Mouse (Mus musculus): ENCODE data around the gene Slpi. TPM values are rescaled to one million over a fixed set of nuclear protein-coding genes. Genes with fewer than 3 reads are reported as not detected.
"Not testable (repeated sequence)": the region's sequence is repeated elsewhere in the genome, so short reads cannot be mapped to it uniquely, and the experiment has no call there.

Slpi gene
- polyA plus RNA-seq, 1 experiment from 2014 or later: 12.1 TPM

DNA sequence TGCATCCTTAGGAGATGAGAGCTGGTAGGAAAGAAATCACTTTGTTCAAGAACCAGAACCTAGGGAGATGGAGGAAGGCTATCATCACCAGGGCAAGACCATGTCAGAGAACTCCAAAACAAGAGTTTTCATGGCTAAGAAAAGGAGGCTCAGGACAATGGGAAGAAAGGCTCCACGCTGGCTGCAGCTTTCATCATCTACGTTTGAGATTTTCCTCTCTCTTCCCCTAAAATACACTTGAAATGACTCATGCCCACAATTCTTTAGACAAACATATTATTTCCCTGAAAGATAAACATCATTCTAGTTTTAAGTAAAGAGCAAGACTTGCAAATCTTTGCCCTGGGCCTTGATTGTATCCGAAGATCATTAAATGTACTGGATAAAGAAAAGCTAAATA lies 17.5 kb downstream of the Slpi start:
- Histone ChIP-seq H3K4me1 (no peaks in the 10 kb centered on the region), H3K27ac (no peak overlapping the region), H3K27me3 (replicated peaks) (0 out of 2 replicates have a peak, but pooled peaks cover 4% of the 10 kb centered on the region), H3K36me3 (no peaks in the 10 kb centered on the region), H3K9ac (no peak overlapping the region), H3K4me2 (no peak overlapping the region), H3K4me3 (no peak overlapping the region), H3K9me3 (replicated peaks) (no peaks in the 10 kb centered on the region)
- WGBS (ENCODE audit: insufficient replicate concordance): 72% methylated on average over 3 of the region's 3 CpGs
- no peak for ATAC-seq

DNA sequence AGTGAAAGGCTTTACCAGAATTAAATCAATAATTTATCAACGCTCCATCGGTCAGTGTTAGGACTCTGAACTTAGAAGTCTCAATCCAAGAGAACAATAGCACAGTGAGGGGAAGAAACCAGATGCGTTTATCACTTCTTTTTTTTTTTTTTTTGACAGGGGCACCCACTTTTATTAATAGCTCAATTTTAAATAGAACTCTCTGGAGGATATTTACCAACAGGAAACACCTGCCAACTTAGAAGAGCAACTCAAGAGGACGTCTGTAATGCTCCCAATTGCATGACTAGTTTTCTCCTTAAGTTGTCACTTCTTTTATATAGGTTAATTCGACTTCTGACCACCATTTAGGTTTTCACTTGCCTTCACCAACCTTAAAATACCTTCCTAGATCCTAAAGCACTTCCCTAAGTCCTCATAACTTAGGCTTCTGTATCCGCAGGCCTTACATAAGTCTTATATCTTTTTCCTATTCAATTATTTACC lies 20.2 kb downstream of the Slpi start:
- H3K27me3 ChIP-seq (replicated peaks): 0 out of 2 replicates have a peak, but pooled peaks cover 4% of the 10 kb centered on the region
- H3K4me1 ChIP-seq: no peaks in the 10 kb centered on the region
- no peak overlapping the region for H3K9ac ChIP-seq
- 60% methylated on average over 6 of the region's 6 CpGs for WGBS (ENCODE audit: insufficient replicate concordance)
- H3K36me3 ChIP-seq: no peaks in the 10 kb centered on the region
- no peak for ATAC-seq
- H3K27ac ChIP-seq: no peak overlapping the region
- no peaks in the 10 kb centered on the region for H3K9me3 ChIP-seq (replicated peaks)
- H3K4me3 ChIP-seq: no peak overlapping the region
- no peak overlapping the region for H3K4me2 ChIP-seq

DNA sequence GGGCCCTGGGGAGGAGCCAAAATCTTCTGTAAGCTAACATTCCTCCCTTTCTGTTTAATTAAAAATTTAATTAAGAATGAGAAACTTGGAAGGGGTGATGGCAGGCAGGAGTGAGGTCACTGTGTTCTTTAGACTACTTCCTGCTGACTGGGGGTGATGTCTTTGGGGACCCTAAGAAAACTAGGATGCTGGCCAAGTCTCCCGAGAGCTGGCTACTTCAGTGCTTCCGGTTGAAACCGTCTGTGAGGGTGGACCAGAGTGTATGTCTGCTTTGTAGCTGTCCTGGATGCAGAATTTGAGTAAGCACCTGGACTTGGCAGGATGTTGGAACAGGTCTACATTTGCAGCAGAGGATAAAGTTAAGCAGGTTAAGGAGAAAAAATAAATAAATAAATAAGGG lies 21.9 kb downstream of the Slpi start:
- H3K4me1 ChIP-seq: no peaks in the 10 kb centered on the region
- H3K9me3 ChIP-seq (replicated peaks): no peaks in the 10 kb centered on the region
- no peak overlapping the region for H3K27ac ChIP-seq
- H3K27me3 ChIP-seq (replicated peaks): no peaks in the 10 kb centered on the region; the same call in 1 of the 2 replicates
- no peak overlapping the region for H3K4me2 ChIP-seq
- H3K4me3 ChIP-seq: no peak overlapping the region
- H3K9ac ChIP-seq: no peak overlapping the region
- ATAC-seq: no peak
- H3K36me3 ChIP-seq: no peaks in the 10 kb centered on the region
- WGBS (ENCODE audit: insufficient replicate concordance): 61% methylated on average over 3 of the region's 3 CpGs

- H3K4me1 ChIP-seq: no peaks in the 10 kb centered on the region
- H3K4me3 ChIP-seq: no peak overlapping the region
- no peaks in the 10 kb centered on the region for H3K9me3 ChIP-seq (replicated peaks)
- no peak for ATAC-seq
- peaks cover 10% of the 10 kb centered on the region; the same call in 1 of the 2 replicates for H3K27me3 ChIP-seq (replicated peaks)
- no peak overlapping the region for H3K9ac ChIP-seq
- WGBS (ENCODE audit: insufficient replicate concordance): 22% methylated on average over 13 of the region's 13 CpGs
- no peak overlapping the region for H3K4me2 ChIP-seq
- H3K36me3 ChIP-seq: no peaks in the 10 kb centered on the region
- no peak overlapping the region for H3K27ac ChIP-seq
These were observed 27.8 kb downstream of the Slpi start for GRCm38 (mm10) chr2:164360974-164361657.

GRCm38 (mm10) chr2:164359668-164360067 lies 29.2 kb downstream of the Slpi start:
- Histone ChIP-seq H3K4me2 (no peak overlapping the region), H3K27ac (no peak overlapping the region), H3K27me3 (replicated peaks) (peaks cover 10% of the 10 kb centered on the region; the same call in 1 of the 2 replicates), H3K9ac (no peak overlapping the region), H3K4me3 (no peak overlapping the region), H3K36me3 (no peaks in the 10 kb centered on the region), H3K4me1 (no peaks in the 10 kb centered on the region), H3K9me3 (replicated peaks) (no peaks in the 10 kb centered on the region)
- ATAC-seq: no peak
- 48% methylated on average over 5 of the region's 5 CpGs for WGBS (ENCODE audit: insufficient replicate concordance)

DNA sequence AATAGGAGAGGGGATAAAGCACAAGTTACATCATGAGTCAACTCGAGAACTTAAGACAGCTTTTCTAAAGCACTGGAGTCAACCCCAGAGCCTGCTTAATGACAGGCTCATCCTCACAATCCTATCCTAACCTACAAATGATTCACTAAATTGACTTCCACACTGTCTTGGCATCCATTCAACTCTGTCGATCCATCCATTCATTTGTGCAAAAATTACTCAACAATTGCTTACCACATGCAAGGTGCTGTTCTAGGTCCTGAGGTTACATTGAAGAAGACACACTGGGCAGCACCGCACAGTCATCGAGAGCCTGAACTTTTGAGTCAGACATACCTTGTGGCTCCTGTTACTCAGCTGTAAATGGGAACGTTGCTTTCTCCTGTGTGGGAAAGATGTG lies 29.9 kb downstream of the Slpi start:
- no peak overlapping the region for H3K9ac ChIP-seq
- no peaks in the 10 kb centered on the region for H3K36me3 ChIP-seq
- H3K27me3 ChIP-seq (replicated peaks): peaks cover 10% of the 10 kb centered on the region; the same call in 1 of the 2 replicates
- H3K4me3 ChIP-seq: no peak overlapping the region
- H3K4me1 ChIP-seq: no peaks in the 10 kb centered on the region
- no peak overlapping the region for H3K4me2 ChIP-seq
- ATAC-seq: no peak
- H3K9me3 ChIP-seq (replicated peaks): no peaks in the 10 kb centered on the region
- 63% methylated on average over 5 of the region's 5 CpGs for WGBS (ENCODE audit: insufficient replicate concordance)
- no peak overlapping the region for H3K27ac ChIP-seq

DNA sequence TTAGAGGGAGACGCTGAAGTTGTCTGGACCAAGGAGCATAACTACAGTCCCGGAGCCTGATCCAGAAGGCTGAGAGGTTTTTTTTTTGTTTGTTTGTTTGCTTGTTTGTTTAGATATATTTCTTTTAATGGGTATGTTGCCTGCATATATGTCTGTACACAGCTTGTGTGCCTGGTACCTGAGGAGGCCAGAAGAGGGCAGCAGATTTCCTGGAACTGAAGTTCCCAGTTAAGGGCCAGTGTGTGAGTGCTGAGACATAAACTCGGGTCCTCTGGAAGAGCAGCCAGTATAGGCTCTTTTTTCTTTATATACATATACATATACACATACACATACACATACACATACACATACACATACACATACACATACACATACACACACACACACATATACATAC lies 30.5 kb downstream of the Slpi start:
- Histone ChIP-seq H3K4me1 (no peaks in the 10 kb centered on the region), H3K27ac (no peak overlapping the region), H3K9ac (no peak overlapping the region), H3K4me2 (no peak overlapping the region), H3K36me3 (no peaks in the 10 kb centered on the region), H3K4me3 (no peak overlapping the region), H3K27me3 (replicated peaks) (peaks cover 10% of the 10 kb centered on the region; the same call in 1 of the 2 replicates), H3K9me3 (replicated peaks) (no peaks in the 10 kb centered on the region)
- WGBS (ENCODE audit: insufficient replicate concordance): 76% methylated on average over 3 of the region's 3 CpGs
- ATAC-seq: no peak

GRCm38 (mm10) chr2:164356177-164356967 lies 32.5 kb downstream of the Slpi start:
- Histone ChIP-seq H3K4me3 (no peak overlapping the region), H3K9me3 (replicated peaks) (no peaks in the 10 kb centered on the region), H3K4me2 (no peak overlapping the region), H3K27ac (no peak overlapping the region), H3K27me3 (replicated peaks) (peaks cover 9% of the 10 kb centered on the region; the same call in 1 of the 2 replicates), H3K9ac (no peak overlapping the region), H3K36me3 (no peaks in the 10 kb centered on the region), H3K4me1 (no peaks in the 10 kb centered on the region)
- WGBS (ENCODE audit: insufficient replicate concordance): 61% methylated on average over 11 of the region's 11 CpGs
- ATAC-seq: no peak

- Histone ChIP-seq H3K4me1 (no peaks in the 10 kb centered on the region), H3K27me3 (replicated peaks) (no peaks in the 10 kb centered on the region; the same call in 1 of the 2 replicates), H3K27ac (no peak overlapping the region), H3K4me3 (no peak overlapping the region), H3K9ac (no peak overlapping the region), H3K9me3 (replicated peaks) (no peaks in the 10 kb centered on the region), H3K4me2 (no peak overlapping the region), H3K36me3 (no peaks in the 10 kb centered on the region)
- 69% methylated on average over 11 of the region's 11 CpGs for WGBS (ENCODE audit: insufficient replicate concordance)
- ATAC-seq: no peak
These were observed 35.5 kb downstream of the Slpi start for GRCm38 (mm10) chr2:164353356-164353755.

DNA sequence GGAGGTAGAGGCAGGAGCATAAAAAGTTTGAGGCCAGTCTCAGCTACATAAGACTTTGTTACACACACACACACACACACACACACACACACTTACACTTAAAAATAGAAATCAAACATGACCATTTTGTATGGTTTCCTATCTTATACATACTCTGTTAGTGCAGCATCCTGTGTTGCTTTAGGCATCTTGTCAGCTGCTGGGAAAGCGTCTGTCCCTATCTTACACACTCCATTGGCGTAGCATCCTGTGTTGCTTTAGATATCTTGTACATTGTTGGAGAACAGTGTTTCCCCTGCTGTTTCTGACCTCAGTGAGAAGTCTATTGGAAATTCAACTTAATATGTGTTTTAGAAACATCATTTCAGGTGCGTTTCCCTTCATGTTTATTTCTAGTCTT lies 36.2 kb downstream of the Slpi start:
- Histone ChIP-seq H3K4me2 (no peak overlapping the region), H3K4me1 (no peaks in the 10 kb centered on the region), H3K27me3 (replicated peaks) (no peaks in the 10 kb centered on the region; the same call in 1 of the 2 replicates), H3K9ac (no peak overlapping the region), H3K9me3 (replicated peaks) (no peaks in the 10 kb centered on the region), H3K27ac (no peak overlapping the region), H3K36me3 (no peaks in the 10 kb centered on the region), H3K4me3 (no peak overlapping the region)
- ATAC-seq: no peak
- 61% methylated on average over 3 of the region's 3 CpGs for WGBS (ENCODE audit: insufficient replicate concordance)

DNA sequence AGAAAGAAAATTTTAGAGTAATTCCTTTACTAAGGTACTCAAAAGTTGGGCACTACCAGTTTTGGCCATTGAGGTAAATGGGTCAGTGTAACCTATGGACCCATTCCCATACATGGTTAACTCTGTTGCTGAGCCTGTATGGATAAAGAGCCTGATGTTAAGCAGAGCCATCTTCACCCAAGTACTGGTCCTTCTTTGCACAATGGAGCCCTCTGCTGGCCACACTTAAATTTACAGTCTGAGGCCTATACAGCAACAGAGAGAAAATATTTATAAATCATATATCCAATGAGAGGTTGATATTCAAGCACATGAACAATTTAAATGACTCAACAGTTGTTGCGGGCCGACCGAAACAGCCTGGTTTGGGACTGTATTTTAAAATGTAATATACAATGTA lies 39.9 kb downstream of the Slpi start:
- 85% methylated on average over 3 of the region's 3 CpGs for WGBS (ENCODE audit: insufficient replicate concordance)
- Histone ChIP-seq H3K27me3 (replicated peaks) (no peaks in the 10 kb centered on the region), H3K36me3 (no peaks in the 10 kb centered on the region), H3K4me2 (no peak overlapping the region), H3K4me1 (no peaks in the 10 kb centered on the region), H3K4me3 (no peak overlapping the region), H3K9ac (no peak overlapping the region), H3K27ac (no peak overlapping the region), H3K9me3 (replicated peaks) (no peaks in the 10 kb centered on the region)
- ATAC-seq: no peak

DNA sequence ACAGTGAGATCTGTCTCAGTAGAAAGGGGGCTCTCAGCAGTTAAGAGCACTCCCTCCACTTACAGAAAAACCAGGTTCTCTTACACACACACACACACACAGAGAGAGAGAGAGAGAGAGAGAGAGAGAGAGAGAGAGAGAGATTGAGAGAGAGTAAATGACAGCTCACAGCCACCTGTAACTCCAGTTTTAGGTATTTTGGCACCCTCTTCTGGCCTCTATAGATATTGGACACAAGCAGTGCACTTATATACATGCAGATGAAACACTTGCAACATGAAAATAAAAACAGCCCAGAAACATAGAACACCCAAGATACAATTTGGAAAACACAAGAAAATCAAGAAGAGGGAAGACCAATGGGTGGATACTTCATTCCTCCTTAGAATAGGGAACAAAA lies 41.2 kb downstream of the Slpi start:
- not testable (repeated sequence) for H3K27me3 ChIP-seq (replicated peaks); H3K9me3 ChIP-seq (replicated peaks); H3K27ac ChIP-seq; ATAC-seq; H3K4me2 ChIP-seq; H3K9ac ChIP-seq; H3K36me3 ChIP-seq; H3K4me1 ChIP-seq; H3K4me3 ChIP-seq

All from liver, embryonic 12.5 days (tissue).